Mouse (Mus musculus): ENCODE data around the gene Ccdc88a. TPM values are rescaled to one million over a fixed set of nuclear protein-coding genes. Genes with fewer than 3 reads are reported as not detected.
"Not testable (repeated sequence)": the region's sequence is repeated elsewhere in the genome, so short reads cannot be mapped to it uniquely, and the experiment has no call there.

The Ccdc88a gene
- polyA plus RNA-seq, 1 experiment from 2014 or later: 26.9 TPM

DNA sequence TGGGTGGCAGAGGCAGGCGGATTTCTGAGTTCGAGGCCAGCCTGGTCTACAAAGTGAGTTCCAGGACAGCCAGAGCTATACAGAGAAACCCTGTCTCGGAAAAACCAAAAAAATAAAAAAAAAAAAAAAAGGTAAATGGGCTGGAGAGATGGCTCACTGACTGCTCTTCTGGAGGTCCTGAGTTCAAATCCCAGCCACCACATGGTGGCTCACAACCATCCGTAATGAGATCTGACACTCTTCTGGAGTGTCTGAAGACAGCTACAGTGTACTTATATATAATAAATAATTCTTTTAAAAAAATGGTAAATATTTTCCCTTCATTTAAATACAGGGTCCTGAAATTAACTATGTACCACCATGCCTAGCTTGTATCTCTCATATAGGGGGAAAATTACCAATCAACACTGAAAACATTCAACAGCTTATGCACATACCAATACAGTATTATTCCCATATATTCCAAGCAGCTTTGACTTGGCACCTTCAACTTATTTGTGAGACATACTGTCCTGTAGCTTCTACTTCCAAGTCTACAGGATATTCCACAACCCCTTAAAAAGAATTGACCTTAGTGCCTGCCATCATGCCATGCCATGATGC, 171.8 kb downstream of the Ccdc88a start:
- not testable (repeated sequence) for H3K4me1 ChIP-seq; H3K27ac ChIP-seq; ATAC-seq (ENCODE audit: insufficient read depth, low FRiP score, low read depth); H3K4me2 ChIP-seq; H3K27me3 ChIP-seq (replicated peaks); H3K4me3 ChIP-seq (replicated peaks); H3K9me3 ChIP-seq; H3K9ac ChIP-seq
- WGBS: 85% methylated on average over 4 of the region's 4 CpGs
- H3K36me3 ChIP-seq: peaks cover 19% of the 10 kb centered on the region

DNA sequence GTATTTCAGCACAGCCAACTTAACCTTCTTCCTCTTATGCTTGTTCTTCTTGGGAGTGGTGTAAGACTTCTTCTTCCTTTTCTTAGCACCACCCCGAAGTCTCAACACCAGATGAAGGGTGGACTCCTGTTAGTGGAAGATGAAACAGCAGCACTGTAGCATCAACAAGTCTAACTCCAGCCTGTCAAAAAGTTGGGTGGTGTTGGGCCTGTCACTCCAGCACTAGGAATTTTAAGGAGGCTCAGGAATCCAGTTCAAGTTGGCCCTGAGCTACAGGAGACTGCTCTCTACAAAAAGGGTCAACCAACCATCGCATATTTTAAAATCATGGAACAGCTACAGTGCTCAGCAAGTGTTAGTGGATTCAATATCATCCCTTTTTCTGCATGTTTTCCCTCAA, 172.8 kb downstream of the Ccdc88a start:
- Histone ChIP-seq H3K36me3 (peaks cover 17% of the 10 kb centered on the region), H3K4me3 (replicated peaks) (peak overlapping the region; percentile 80), H3K4me2 (peak overlapping the region; percentile 54)
- not testable (repeated sequence) for H3K9me3 ChIP-seq; H3K9ac ChIP-seq; ATAC-seq (ENCODE audit: insufficient read depth, low FRiP score, low read depth); H3K27me3 ChIP-seq (replicated peaks); H3K27ac ChIP-seq; H3K4me1 ChIP-seq
- 88% methylated on average over 2 of the region's 2 CpGs for WGBS

DNA sequence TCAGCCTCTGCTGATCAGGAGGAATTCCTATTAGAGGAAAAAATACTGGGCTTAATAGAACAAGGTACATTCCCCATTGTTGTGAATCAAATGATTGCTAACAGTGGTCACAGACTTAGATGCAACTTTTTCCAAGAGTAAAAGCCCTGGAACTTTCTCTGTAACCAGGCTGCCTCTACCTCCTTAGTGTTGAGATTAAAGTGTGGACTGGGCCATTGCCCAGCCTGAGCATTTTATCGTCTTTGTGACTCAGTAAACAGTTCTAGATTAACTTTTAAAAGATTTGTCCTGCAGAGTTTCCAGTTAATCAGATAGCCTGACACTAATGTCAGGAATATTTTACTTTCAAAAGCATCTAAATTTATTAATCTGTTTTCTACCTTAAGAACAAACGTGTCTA, 173.3 kb downstream of the Ccdc88a start:
- Histone ChIP-seq H3K36me3 (peaks cover 14% of the 10 kb centered on the region), H3K9me3 (no peaks in the 10 kb centered on the region), H3K27ac (peak overlapping the region; percentile 90), H3K9ac (no peak overlapping the region; the same call in 1 of the 2 replicates), H3K4me2 (peak overlapping the region; percentile 54), H3K4me1 (peaks cover 5% of the 10 kb centered on the region; the same call in 1 of the 2 replicates), H3K27me3 (replicated peaks) (no peaks in the 10 kb centered on the region), H3K4me3 (replicated peaks) (peak overlapping the region; percentile 80)
- WGBS: 14% methylated on average over 2 of the region's 2 CpGs
- no peak for ATAC-seq (ENCODE audit: insufficient read depth, low FRiP score, low read depth)

DNA sequence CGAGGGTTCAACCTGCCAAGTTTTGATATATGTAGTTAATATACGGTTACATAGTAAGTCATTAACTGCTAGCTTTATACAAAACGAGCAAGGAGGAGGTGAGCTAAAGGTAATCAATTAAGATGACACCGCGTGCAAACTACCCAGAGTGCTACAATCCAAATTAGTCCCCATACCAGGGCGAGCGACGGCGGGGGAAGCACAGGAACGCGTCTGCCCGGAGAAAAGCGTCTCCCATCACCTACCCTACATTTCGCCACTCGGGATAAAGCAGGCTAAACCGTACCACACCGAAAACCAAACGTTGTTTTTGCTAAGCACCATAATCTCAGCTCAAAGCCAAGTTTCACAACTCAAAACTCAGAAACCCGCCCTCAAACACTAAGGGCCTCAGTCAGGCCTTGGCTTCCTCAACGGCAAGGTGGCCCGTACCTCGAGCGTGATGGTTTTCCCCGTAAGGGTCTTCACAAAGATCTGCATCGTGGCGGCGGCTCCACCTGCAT, 173.8 kb downstream of the Ccdc88a start:
- Histone ChIP-seq H3K4me2 (peak overlapping the region; percentile 54), H3K9ac (peak overlapping the region; percentile 80), H3K4me3 (replicated peaks) (peak overlapping the region; percentile 80), H3K27ac (peak overlapping the region; percentile 90), H3K4me1 (peaks cover 5% of the 10 kb centered on the region; the same call in 1 of the 2 replicates), H3K27me3 (replicated peaks) (no peaks in the 10 kb centered on the region), H3K36me3 (peaks cover 14% of the 10 kb centered on the region), H3K9me3 (no peaks in the 10 kb centered on the region)
- 0% methylated on average over 27 of the region's 27 CpGs for WGBS
- ATAC-seq (ENCODE audit: insufficient read depth, low FRiP score, low read depth): peak; percentile 33; the same call in 1 of the 2 replicates

DNA sequence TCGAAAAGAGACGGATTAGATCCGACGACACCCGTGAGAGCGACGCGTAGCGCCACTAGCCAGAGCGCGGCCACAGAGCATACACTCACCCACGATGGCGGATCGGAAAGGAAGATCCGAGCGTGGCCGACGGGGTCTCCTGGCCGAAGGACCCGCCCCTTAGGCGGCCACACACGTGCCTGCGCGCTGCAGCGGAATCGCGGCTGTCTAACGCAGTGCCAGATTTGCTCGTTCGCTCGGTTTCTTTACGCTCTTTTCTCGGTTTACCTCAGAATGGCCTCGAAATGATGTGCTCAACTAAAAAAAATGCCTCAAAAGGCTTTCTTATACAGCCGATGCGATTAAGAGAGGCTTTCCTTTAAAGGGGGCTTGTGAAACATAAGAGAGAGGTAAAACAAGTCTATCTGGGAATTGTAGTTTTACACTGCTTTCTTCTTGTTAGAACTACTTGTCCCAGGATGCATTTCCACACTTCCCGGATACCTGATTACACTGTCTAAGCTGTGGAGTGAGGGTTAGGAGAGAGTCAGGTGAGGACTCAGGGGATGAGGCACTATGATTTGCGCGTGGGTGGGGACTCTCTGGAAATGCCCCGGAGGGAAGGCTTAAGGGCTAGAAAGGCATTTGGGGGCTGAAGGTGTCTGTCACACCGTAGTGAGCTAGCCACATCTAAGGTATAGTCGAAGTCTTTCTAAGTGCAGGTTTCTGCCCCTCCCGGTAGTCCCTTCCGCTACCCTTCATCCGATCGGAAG, 174.5 kb downstream of the Ccdc88a start, which contains the start of the genes Clhc1 and Rps27a:
Clhc1 (plus strand) TSS at position 199 of the 752 bp plus-strand sequence.
Rps27a (minus strand) TSS at position 358 of the 752 bp plus-strand sequence.
- Histone ChIP-seq H3K27ac (peak within 1 kb of the TSS; percentile 90), H3K4me2 (peak within 1 kb of the TSS; percentile 65), H3K9me3 (no peaks in the 10 kb centered on the region), H3K36me3 (peaks cover 14% of the 10 kb centered on the region), H3K4me3 (replicated peaks) (peak within 1 kb of the TSS; percentile 80), H3K9ac (peak within 1 kb of the TSS; percentile 80), H3K4me1 (peaks cover 5% of the 10 kb centered on the region; the same call in 1 of the 2 replicates), H3K27me3 (replicated peaks) (no peaks in the 10 kb centered on the region)
- under 1% methylated on average over 46 of the region's 46 CpGs for WGBS
- ATAC-seq (ENCODE audit: insufficient read depth, low FRiP score, low read depth): peak; percentile 96

DNA sequence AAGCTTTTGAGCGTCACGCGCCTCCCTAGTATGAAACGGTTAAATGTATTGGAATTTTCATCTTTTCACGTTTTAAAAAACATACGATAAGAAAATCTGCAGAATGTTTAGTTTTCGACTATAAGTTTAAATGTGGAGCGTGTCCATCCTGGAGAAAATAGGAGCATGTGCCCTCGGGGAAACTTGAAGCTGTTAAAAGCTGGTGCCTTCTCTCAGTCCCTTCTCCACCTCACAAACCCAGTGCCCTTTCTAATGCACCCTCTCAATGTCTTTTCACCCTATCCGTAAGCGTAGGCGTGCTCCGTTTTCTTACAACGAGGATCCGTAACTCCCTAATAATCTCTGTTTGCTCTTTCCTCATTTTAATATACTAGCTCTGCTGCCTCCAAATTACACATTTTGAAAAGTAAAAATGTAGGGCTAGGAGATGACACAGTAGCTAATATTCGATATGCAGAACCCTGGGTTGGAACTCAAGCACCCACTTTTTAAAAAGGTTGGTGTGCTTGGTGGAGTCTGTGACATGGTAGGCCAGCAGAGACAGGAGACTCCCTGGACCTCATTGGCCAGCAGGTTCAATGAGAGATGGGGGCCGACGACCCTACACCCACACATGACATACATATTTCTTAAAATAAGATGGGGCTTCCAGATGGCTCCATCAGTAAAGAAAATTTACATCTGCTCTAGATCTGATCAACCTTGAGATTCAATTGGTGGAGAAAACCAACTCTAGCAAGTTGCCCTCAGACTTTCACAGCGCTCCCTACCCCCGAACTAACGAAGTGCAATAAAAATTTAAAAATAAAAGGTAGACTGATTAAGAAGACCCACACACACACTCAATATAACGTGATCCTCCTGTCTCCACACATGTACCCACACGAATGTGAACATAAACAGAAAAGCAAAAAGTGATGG, 175.3 kb downstream of the Ccdc88a start:
- peaks cover 11% of the 10 kb centered on the region for H3K36me3 ChIP-seq
- H3K4me2 ChIP-seq: peak overlapping the region; percentile 65
- no peaks in the 10 kb centered on the region for H3K9me3 ChIP-seq
- peak overlapping the region; percentile 80 for H3K4me3 ChIP-seq (replicated peaks)
- peaks cover 5% of the 10 kb centered on the region; the same call in 1 of the 2 replicates for H3K4me1 ChIP-seq
- H3K27me3 ChIP-seq (replicated peaks): no peaks in the 10 kb centered on the region
- peak overlapping the region; percentile 65 for H3K9ac ChIP-seq
- 23% methylated on average over 23 of the region's 23 CpGs for whole genome bisulfite sequencing
- no peak for ATAC-seq (ENCODE audit: insufficient read depth, low FRiP score, low read depth)
- H3K27ac ChIP-seq: peak overlapping the region; percentile 90; the same call in 1 of the 2 replicates

DNA sequence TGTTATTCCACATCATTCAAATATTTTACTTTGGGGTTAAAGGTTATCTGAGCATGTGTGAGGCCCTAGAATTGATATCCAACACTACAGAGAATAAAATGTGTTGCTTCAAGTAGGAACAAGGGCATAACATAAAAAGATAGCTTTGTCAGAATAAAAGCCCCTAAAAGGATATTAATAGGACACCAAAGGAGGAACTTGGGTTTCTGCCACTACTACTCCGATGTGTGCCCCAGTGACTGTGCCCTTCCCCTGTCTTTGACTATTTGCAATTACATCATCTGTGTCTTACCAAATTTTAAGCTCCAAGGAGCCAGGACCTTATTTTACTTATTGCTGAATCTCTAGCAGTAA, 175.9 kb downstream of the Ccdc88a start:
- no peaks in the 10 kb centered on the region for H3K9me3 ChIP-seq
- H3K27me3 ChIP-seq (replicated peaks): no peaks in the 10 kb centered on the region
- H3K27ac ChIP-seq: no peak overlapping the region
- H3K36me3 ChIP-seq: peaks cover 5% of the 10 kb centered on the region
- no peak overlapping the region for H3K4me2 ChIP-seq
- no peak for ATAC-seq (ENCODE audit: insufficient read depth, low FRiP score, low read depth)
- H3K9ac ChIP-seq: no peak overlapping the region
- H3K4me3 ChIP-seq (replicated peaks): no peak overlapping the region
- WGBS: 82% methylated on average over 1 of the region's 1 CpGs
- H3K4me1 ChIP-seq: peaks cover 5% of the 10 kb centered on the region; the same call in 1 of the 2 replicates

Other genes starting within 250 kb of the Ccdc88a start
- 37.2 and 41.6 TPM in 2 replicates for gene Pnpt1, start 242.9 kb upstream of the Ccdc88a start, polyA plus RNA-seq (2015; fragmentation: Nextera tagmentation; extraction: Ambion mirVana)
- 83.6 and 86.2 TPM in 2 replicates for gene Ppp4r3b, start 200.8 kb upstream of the Ccdc88a start, polyA plus RNA-seq (2015; fragmentation: Nextera tagmentation; extraction: Ambion mirVana)
- gene Cfap36, start 126.2 kb upstream of the Ccdc88a start, polyA plus RNA-seq (2015; fragmentation: Nextera tagmentation; extraction: Ambion mirVana): 49.8 and 52.0 TPM in 2 replicates
- gene Prorsd1, start 141.4 kb downstream of the Ccdc88a start, polyA plus RNA-seq (2015; fragmentation: Nextera tagmentation; extraction: Ambion mirVana): 32.3 and 33.8 TPM in 2 replicates
- gene Mtif2, start 152.8 kb downstream of the Ccdc88a start, polyA plus RNA-seq (2015; fragmentation: Nextera tagmentation; extraction: Ambion mirVana): 47.1 and 47.3 TPM in 2 replicates
- gene Clhc1, start 174.3 kb downstream of the Ccdc88a start, polyA plus RNA-seq (2015; fragmentation: Nextera tagmentation; extraction: Ambion mirVana): 0.08 and 0.17 TPM in 2 replicates
- gene Rps27a, start 174.5 kb downstream of the Ccdc88a start, polyA plus RNA-seq (2015; fragmentation: Nextera tagmentation; extraction: Ambion mirVana): 947 and 1,105 TPM in 2 replicates